Mouse (Mus musculus): ENCODE measurements at regions not wholly inside any gene's neighbourhood (a gene's known extent, or its start where the extent isn't known, plus 50 kb on each side); places are given as distances from the start of the nearest gene placed in this dataset.

- Histone ChIP-seq H3K36me3 (ENCODE audit: control insufficient read depth, insufficient read depth, low read length) (no peaks in the 10 kb centered on the region), H3K4me3 (replicated peaks; ENCODE audit: low read length) (no peak overlapping the region), H3K27ac (replicated peaks; ENCODE audit: low read depth, low read length) (no peak overlapping the region), H3K4me1 (ENCODE audit: control insufficient read depth, insufficient read depth, low read length) (no peaks in the 10 kb centered on the region), H3K9me3 (ENCODE audit: control insufficient read depth, low read length) (no peaks in the 10 kb centered on the region), H3K9ac (ENCODE audit: low read depth, low read length, severe bottlenecking) (no peak overlapping the region), H3K27me3 (ENCODE audit: control insufficient read depth, insufficient read depth, low read length) (no peaks in the 10 kb centered on the region), H3K4me2 (replicated peaks; ENCODE audit: low read depth, low read length, severe bottlenecking) (no peak overlapping the region)
- DNase-seq (ENCODE audit: low spot score) (no peak), ATAC-seq (ENCODE audit: low FRiP score, low read depth) (no peak)
- WGBS = 40% methylated on average over 23 of the region's 23 CpGs
- no peak for TF ChIP-seq POLR2A (IDR thresholded peaks at IDR 0.05; ENCODE audit: borderline replicate concordance, extremely low read depth, insufficient read depth, insufficient read length)
Measured at GRCm38 (mm10) chr15:93094202-93095135, 180.5 kb downstream of the Gxylt1 start.

GRCm38 (mm10) chr15:93091396-93091795 is 183.6 kb downstream of the Gxylt1 start:
- Histone ChIP-seq H3K4me2 (replicated peaks; ENCODE audit: low read depth, low read length, severe bottlenecking) (no peak overlapping the region), H3K27ac (replicated peaks; ENCODE audit: low read depth, low read length) (no peak overlapping the region), H3K4me1 (ENCODE audit: control insufficient read depth, insufficient read depth, low read length) (no peaks in the 10 kb centered on the region), H3K27me3 (ENCODE audit: control insufficient read depth, insufficient read depth, low read length) (no peaks in the 10 kb centered on the region), H3K4me3 (replicated peaks; ENCODE audit: low read length) (no peak overlapping the region), H3K9ac (ENCODE audit: low read depth, low read length, severe bottlenecking) (no peak overlapping the region), H3K9me3 (ENCODE audit: control insufficient read depth, low read length) (no peaks in the 10 kb centered on the region), H3K36me3 (ENCODE audit: control insufficient read depth, insufficient read depth, low read length) (no peaks in the 10 kb centered on the region)
- 51% methylated on average over 2 of the region's 2 CpGs for WGBS
- ATAC-seq (ENCODE audit: low FRiP score, low read depth) = no peak
- DNase-seq (ENCODE audit: low spot score) = no peak
- no peak for TF ChIP-seq POLR2A (IDR thresholded peaks at IDR 0.05; ENCODE audit: borderline replicate concordance, extremely low read depth, insufficient read depth, insufficient read length)

- no peak for TF ChIP-seq POLR2A (IDR thresholded peaks at IDR 0.05; ENCODE audit: borderline replicate concordance, extremely low read depth, insufficient read depth, insufficient read length)
- Histone ChIP-seq H3K36me3 (ENCODE audit: control insufficient read depth, insufficient read depth, low read length) (no peaks in the 10 kb centered on the region), H3K9ac (ENCODE audit: low read depth, low read length, severe bottlenecking) (no peak overlapping the region), H3K4me2 (replicated peaks; ENCODE audit: low read depth, low read length, severe bottlenecking) (no peak overlapping the region), H3K27ac (replicated peaks; ENCODE audit: low read depth, low read length) (no peak overlapping the region), H3K9me3 (ENCODE audit: control insufficient read depth, low read length) (no peaks in the 10 kb centered on the region), H3K27me3 (ENCODE audit: control insufficient read depth, insufficient read depth, low read length) (no peaks in the 10 kb centered on the region), H3K4me3 (replicated peaks; ENCODE audit: low read length) (no peak overlapping the region), H3K4me1 (ENCODE audit: control insufficient read depth, insufficient read depth, low read length) (peaks cover 13% of the 10 kb centered on the region)
- WGBS = 27% methylated on average over 13 of the region's 13 CpGs
- ATAC-seq (ENCODE audit: low FRiP score, low read depth) (no peak), DNase-seq (ENCODE audit: low spot score) (no peak)
Measured at GRCm38 (mm10) chr15:93089347-93089746, 185.6 kb downstream of the Gxylt1 start.

- H3K27ac ChIP-seq (replicated peaks; ENCODE audit: low read depth, low read length) = no peak overlapping the region
Measured at GRCm38 (mm10) chr15:93084967-93085617, 189.9 kb downstream of the Gxylt1 start.

GRCm38 (mm10) chr15:93074070-93074469 is 200.9 kb downstream of the Gxylt1 start:
- DNase-seq (ENCODE audit: low spot score) (no peak), ATAC-seq (ENCODE audit: low FRiP score, low read depth) (no peak)
- Histone ChIP-seq H3K36me3 (ENCODE audit: control insufficient read depth, insufficient read depth, low read length) (no peaks in the 10 kb centered on the region), H3K9me3 (ENCODE audit: control insufficient read depth, low read length) (no peaks in the 10 kb centered on the region), H3K27ac (replicated peaks; ENCODE audit: low read depth, low read length) (no peak overlapping the region), H3K4me3 (replicated peaks; ENCODE audit: low read length) (no peak overlapping the region), H3K9ac (ENCODE audit: low read depth, low read length, severe bottlenecking) (no peak overlapping the region), H3K27me3 (ENCODE audit: control insufficient read depth, insufficient read depth, low read length) (no peaks in the 10 kb centered on the region), H3K4me2 (replicated peaks; ENCODE audit: low read depth, low read length, severe bottlenecking) (no peak overlapping the region), H3K4me1 (ENCODE audit: control insufficient read depth, insufficient read depth, low read length) (no peaks in the 10 kb centered on the region)
- 54% methylated on average over 6 of the region's 6 CpGs for WGBS
- no peak for TF ChIP-seq POLR2A (IDR thresholded peaks at IDR 0.05; ENCODE audit: borderline replicate concordance, extremely low read depth, insufficient read depth, insufficient read length)

More at GRCm38 (mm10) chr15:93084967-93085617, 189.9 kb downstream of the Gxylt1 start:
- H3K4me2 ChIP-seq (replicated peaks; ENCODE audit: low read depth, low read length, severe bottlenecking) = no peak overlapping the region
- no peaks in the 10 kb centered on the region for H3K36me3 ChIP-seq (ENCODE audit: control insufficient read depth, insufficient read depth, low read length)
- peak; percentile 77 for ATAC-seq (ENCODE audit: low FRiP score, low read depth)
- TF ChIP-seq POLR2A (IDR thresholded peaks at IDR 0.05; ENCODE audit: borderline replicate concordance, extremely low read depth, insufficient read depth, insufficient read length) = no peak
- peak; percentile 34 for DNase-seq (ENCODE audit: low spot score)
- H3K9me3 ChIP-seq (ENCODE audit: control insufficient read depth, low read length) = no peaks in the 10 kb centered on the region
- H3K27me3 ChIP-seq (ENCODE audit: control insufficient read depth, insufficient read depth, low read length) = no peaks in the 10 kb centered on the region
- WGBS = 24% methylated on average over 14 of the region's 14 CpGs
- H3K4me3 ChIP-seq (replicated peaks; ENCODE audit: low read length) = no peak overlapping the region
- peaks cover 19% of the 10 kb centered on the region for H3K4me1 ChIP-seq (ENCODE audit: control insufficient read depth, insufficient read depth, low read length)
- no peak overlapping the region for H3K9ac ChIP-seq (ENCODE audit: low read depth, low read length, severe bottlenecking)

All from limb, embryonic 14.5 days (tissue).